Mouse (Mus musculus) liver, embryonic 14.5 days (tissue): ENCODE data around the gene Wfdc17.

Source experiments
- CTCF ChIP-seq: IDR thresholded peaks from 2 replicates; pipeline ENCODE4 v1.5.1; 2016; ENCODE audit warnings: antibody characterized with exemption, low read depth, control low read depth
- EP300 ChIP-seq: IDR thresholded peaks from 2 replicates; pipeline ENCODE4 v1.6.1; 2016; ENCODE audit warnings: antibody characterized with exemption, low read depth

DNA sequence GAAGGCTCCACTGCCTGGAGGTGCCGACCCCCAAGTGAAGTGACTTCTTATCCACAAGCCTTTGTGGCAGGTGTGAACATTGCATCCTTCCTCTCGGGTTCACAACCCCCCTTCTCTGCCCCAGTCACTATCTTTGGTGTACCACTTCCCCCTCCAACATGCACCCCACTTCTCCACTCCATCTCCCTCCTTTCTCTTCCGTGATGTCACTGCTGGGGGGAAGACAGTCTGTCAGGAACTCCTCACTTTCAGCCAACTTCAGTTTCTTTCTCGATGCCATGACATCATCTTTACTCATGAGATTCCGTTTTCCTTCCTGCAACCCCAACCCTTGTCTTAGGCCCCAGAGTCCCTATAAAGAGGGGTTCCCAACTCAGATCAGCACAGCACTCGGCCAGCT is 41.6 kb upstream of the Wfdc17 start, which contains the start of gene Ccl4:
- TF ChIP-seq CTCF, result no peak
- TF ChIP-seq EP300, result no peak
